Mouse (Mus musculus): ENCODE measurements around the gene Usp4.

Usp4 gene

DNA sequence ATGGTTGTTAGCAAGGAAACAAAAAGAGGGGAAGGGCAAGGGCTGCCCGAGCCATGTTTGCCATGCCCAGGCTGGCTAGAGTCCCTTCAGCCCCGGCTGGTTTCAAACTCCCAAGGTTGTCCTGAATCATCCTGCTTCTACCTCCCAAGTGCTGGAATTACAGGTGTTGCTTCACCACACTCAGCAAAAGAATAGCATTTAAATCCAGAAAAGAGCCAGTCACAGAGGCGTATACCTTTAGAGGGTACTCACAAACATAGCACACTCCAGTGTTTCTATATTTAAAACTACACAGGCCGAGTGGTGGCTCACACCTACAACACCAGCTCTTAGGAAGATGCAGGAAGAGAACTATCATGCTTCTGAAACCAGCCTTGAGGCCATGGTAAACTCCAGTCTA is 61.9 kb downstream of the Usp4 start:
- no peak for DNase-seq (ENCODE audit: low read depth, low spot score)

DNA sequence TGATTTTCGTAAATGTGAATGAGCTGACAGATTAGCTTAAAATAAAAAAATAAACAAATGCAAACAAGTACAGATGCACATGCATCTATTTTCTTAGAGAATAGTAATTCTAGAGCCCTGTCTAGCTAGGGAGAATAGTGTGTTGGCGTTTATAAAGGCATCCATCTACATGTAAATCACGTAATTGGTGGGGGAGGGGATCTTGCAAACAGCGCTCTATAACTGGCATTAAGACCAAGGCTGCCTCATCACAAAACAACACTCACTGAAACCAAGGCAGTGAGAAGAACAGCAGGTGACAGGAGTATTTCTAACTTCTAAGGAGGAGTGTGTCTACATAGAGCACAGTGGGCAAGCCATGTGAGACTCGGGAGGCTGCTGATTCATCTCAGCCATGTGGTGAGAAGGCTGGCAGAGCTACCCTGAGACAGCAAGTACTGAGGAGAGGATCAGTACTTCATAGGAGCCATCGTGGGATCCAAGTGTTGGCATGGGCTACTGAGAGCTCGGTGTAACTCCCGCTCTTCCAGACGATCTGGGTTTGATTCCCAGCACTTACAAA is 63.8 kb downstream of the Usp4 start:
- DNase-seq (ENCODE audit: low read depth, low spot score) = no peak

DNA sequence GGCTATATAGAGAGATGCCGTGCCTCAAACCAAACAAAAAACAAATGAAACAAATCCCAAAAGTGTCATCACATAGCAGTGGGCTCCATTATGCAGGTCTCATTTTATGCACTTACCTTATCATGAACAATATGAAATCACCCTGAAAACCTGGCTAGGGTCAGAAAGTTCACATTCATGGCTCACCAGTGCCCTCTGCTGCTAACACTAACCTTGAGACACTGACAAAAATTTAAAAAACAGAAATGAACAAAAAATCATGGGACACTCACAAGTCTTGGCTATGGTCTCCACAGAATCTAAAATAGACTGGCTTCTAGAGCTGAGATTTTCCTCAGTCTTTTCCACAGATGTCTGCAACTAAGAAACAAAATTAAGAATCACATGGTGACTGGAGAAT is 64.6 kb downstream of the Usp4 start:
- DNase-seq (ENCODE audit: low read depth, low spot score) = peak; percentile 38

DNA sequence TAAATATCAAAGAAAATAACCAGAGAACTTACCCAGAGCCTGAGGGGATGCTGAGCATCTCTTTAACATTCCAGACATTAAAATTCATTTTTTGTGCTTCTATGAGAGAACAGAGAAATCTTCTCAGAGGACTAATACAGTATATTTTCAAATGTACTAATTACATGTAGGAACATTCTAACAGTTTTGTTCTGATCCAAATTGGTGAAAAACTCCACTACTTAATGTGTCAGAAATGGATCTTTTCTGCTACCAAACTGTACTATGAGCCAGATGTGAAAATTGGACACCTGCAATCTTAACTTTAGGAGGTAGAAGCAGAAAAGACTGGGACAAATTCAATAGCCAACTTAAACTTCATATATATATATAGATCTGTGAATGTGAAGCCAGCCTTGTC is 80.7 kb downstream of the Usp4 start, which contains the start of gene Ccdc36:
Ccdc36 (minus strand) TSS at position 101 of the 400 bp plus-strand sequence.
- no peak for DNase-seq (ENCODE audit: low read depth, low spot score)

DNA sequence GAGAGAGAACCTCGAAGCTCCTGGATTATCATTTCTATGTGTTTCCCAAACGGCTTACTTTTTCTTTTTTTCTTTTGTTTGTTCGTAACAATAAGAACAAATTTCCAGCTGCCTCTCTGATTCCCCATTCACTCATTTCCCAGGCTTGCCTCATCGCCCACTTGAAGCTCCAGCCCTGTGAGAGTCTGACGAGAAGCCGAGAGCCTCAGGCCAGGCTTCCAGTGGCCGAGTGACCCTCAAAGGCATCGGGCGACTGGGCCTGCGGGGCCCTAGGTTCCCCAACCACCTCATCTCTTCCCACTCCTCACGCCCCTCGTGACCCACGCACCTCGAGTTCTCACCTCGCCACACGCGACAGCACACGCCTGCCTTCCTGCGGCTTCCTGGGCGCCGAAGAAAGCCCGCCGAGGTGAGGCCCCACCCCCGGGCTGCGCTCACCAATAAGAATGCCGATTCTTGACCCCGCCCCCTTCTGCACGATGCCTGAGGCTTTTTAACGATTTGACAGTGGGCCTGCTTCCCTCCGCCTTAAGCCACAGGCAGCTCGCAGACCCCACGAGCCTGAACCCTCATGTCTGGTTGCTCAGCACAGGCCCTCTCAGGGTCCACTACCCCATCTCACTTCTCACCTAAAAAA is 83.9 kb downstream of the Usp4 start:
- DNase-seq (ENCODE audit: low read depth, low spot score) = peak; percentile 26

DNA sequence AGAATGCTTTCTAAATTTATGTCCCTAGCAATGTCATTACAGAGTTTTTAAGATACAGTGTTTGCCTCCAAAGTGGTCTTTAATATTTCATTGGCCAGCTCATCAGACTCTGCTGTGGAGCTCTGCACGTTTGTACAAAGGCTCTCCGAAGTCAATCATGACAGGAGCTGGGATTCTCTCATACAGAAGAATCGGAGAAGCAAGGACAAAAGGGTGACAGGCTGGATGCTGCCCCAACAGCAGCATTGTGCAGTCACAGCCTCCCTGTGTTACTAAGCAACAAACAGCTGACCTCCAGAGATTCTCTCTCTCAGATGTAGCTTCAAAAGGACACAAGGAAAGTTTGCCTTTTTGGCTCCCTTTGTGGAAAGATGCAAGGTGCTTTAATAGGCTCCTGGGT is 88.5 kb downstream of the Usp4 start, which contains the start of gene BC048562:
BC048562 (plus strand) TSS at position 301 of the 400 bp plus-strand sequence.
- DNase-seq (ENCODE audit: low read depth, low spot score) = no peak

DNA sequence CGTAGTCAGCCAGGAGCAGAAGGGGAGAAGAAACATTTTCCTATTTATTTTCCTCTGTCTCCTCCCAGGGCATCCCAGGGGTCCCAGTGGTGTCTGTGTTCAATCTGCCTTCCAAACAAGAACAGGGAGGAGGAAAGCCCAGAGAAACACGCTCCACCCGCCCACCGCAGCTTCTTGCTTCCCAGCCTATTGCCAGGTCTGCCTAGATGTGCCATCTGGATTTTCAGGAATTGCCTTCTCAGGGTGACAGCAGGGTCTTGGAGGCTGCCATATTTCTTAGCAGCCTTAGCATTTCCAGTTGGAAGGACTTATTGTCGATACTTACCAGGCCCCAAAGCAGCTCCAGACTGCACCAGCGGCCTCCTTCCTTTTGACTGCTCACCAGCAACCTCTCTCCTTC is 91.5 kb downstream of the Usp4 start:
- DNase-seq (ENCODE audit: low read depth, low spot score) = no peak

DNA sequence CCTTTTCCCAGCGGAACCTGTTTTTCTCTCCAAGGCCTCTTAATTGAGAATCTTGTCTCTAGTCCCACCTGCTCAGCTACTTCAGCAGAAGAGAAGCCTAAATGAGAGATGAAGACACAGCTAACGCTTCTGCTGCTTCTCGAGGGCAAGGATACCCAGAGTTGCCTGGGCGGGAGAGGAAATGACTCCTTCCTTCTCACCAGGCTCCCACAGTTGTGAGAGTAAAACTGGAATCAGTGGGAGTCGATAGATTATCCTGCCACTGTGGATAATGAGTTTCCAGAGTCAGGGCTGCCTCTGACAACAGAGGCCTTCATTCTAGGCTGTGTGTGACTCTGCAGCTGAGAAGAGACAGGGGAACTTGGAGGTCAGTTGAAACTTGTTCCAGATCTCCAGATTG is 92.8 kb downstream of the Usp4 start:
- no peak for DNase-seq (ENCODE audit: low read depth, low spot score)

DNA sequence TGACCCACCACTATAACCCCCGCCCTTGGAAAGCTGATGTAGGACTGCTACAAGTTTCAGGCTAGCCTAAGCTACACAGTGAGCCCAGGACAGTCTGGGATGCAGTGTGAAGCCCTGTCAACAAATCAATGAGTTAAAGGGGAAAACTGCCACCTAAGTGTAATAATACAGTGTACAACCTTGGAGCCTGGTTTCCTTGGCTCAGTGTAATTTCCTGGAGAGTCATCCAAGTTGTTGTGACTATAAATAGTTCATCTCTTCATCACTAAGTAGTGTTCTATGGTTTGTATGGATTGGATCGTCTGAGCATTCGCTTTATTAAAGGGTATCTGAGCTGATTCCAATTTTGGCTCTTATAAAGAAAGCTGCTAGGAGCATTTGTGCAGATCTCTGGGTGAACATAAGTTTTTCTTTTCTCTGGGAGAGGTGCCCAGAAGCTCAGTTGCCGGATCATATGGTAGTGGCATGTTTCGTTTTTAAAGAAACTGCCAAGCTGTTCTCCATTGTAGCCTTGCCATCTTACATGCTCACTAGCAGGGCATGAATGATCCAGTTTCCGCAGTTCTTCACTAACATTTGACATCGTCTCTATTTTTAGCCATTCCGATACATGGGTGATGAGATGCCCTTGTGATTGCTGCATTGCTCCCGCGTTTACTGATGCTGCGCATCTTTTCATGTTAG is 93.7 kb downstream of the Usp4 start:
- no peak for DNase-seq (ENCODE audit: low read depth, low spot score)

Measured in CD4-positive, CD25-positive, alpha-beta regulatory T cell, adult 2 months (primary cell).